Mouse (Mus musculus) CH12.LX (cell line): ENCODE results near the gene Gm28729.

Experiments used
- BHLHE40 ChIP-seq: IDR thresholded peaks from 2 replicates; pipeline ENCODE4 v1.6.1; 2011; ENCODE audit warnings: mild to moderate bottlenecking, low read depth, low read length, improper control_type of control experiment
- CHD1 ChIP-seq: IDR thresholded peaks from 2 replicates; pipeline ENCODE4 v1.6.1; 2012; ENCODE audit warnings: low read depth, low read length, improper control_type of control experiment, inconsistent platforms
- CTCF ChIP-seq, 2 experiments: IDR thresholded peaks in 1 of 2; conservative IDR thresholded peaks in 1 of 2; 2 replicates each; pipeline ENCODE4 v1.5.1; 2011 to 2012; ENCODE audit warnings: low read depth in 2 of 2, low read length in 2 of 2, improper control_type of control experiment in 1 of 2, inconsistent platforms in 1 of 2, mild to moderate bottlenecking in 1 of 2, moderate library complexity in 1 of 2
- EP300 ChIP-seq: IDR thresholded peaks from 2 replicates; pipeline ENCODE4 v1.6.1; 2011; ENCODE audit warnings: low read length, improper control_type of control experiment
- HCFC1 ChIP-seq: IDR thresholded peaks from 2 replicates; pipeline ENCODE4 v1.6.1; 2012; ENCODE audit warnings: low read depth, mild to moderate bottlenecking, inconsistent platforms, low read length, improper control_type of control experiment
- JUND ChIP-seq: conservative IDR thresholded peaks from 2 replicates; pipeline ENCODE4 v1.6.1; 2011; ENCODE audit warnings: low read depth, low read length, improper control_type of control experiment
- MAX ChIP-seq: IDR thresholded peaks from 2 replicates; pipeline ENCODE4 v1.6.1; 2011; ENCODE audit warnings: low read length, improper control_type of control experiment
- MEF2A ChIP-seq: IDR thresholded peaks from 2 replicates; pipeline ENCODE4 v1.6.1; 2014; ENCODE audit warnings: low read depth, mild to moderate bottlenecking, inconsistent platforms, low read length, improper control_type of control experiment, borderline replicate concordance
- NRF1 ChIP-seq: IDR thresholded peaks from 2 replicates; pipeline ENCODE4 v1.6.1; 2014; ENCODE audit warnings: low read depth, mild to moderate bottlenecking, inconsistent platforms, low read length, improper control_type of control experiment, moderate library complexity
- POLR2A ChIP-seq: IDR thresholded peaks from 2 replicates; pipeline ENCODE4 v1.6.1; 2011; ENCODE audit warnings: low read depth, mild to moderate bottlenecking, improper control_type of control experiment, low read length
- UBTF ChIP-seq: IDR thresholded peaks from 2 replicates; pipeline ENCODE4 v1.6.1; 2012; ENCODE audit warnings: low read depth, mild to moderate bottlenecking, inconsistent platforms, low read length, improper control_type of control experiment, moderate library complexity

DNA sequence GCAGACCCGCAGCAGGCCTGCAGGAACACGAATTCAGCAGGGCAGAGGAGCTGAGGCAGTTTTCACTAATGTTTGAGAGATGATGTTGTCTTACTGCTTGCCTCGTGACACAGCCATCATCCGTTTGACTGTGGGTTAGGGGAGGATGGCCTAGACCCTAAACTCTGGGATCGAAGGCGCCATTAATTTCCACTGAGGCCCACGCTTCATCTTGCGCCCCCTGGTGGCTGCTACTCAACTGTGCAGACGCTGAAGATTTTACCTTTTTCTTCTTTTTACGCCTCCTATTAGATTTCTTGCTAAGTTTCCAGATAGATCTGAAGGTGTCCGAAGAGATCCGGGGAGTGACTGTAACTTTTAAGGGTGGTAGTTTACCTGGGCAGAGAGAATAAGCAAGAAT, 33.3 kb downstream of the Gm28729 start:
- no peak for TF ChIP-seq UBTF
- peak; percentile 84 to 87 for TF ChIP-seq CTCF (conservative IDR thresholded peaks at IDR 0.05 in 1 of 2, IDR thresholded peaks at IDR 0.05 in 1 of 2; ENCODE audit: low read depth in 2 of 2, low read length in 2 of 2)
- TF ChIP-seq CHD1: no peak; the same call in 1 of the 2 replicates
- TF ChIP-seq MAX: peak; percentile 63
- TF ChIP-seq POLR2A: no peak; the same call in 1 of the 2 replicates
- TF ChIP-seq HCFC1: peak; percentile 39; the same call in 1 of the 2 replicates
- TF ChIP-seq NRF1: peak; percentile 39
- TF ChIP-seq EP300: no peak
- TF ChIP-seq MEF2A: no peak
- TF ChIP-seq JUND: no peak
- 0 out of 2 replicates have a peak, but pooled peaks have one; percentile 10 for TF ChIP-seq BHLHE40
